Mouse (Mus musculus) MEL (cell line): ENCODE measurements around the gene Rab1a.

Source experiments
- CTCF ChIP-seq, 3 experiments: IDR thresholded peaks in 2 of 3; conservative IDR thresholded peaks in 1 of 3; 2 replicates each; pipeline ENCODE4 v1.5.1; 2011 to 2012; ENCODE audit warnings: low read length in 3 of 3, low read depth in 2 of 3, mild to moderate bottlenecking in 2 of 3, improper control_type of control experiment in 1 of 3, inconsistent platforms in 1 of 3, mixed read lengths in 1 of 3, moderate library complexity in 1 of 3; ENCODE audit not compliant: control insufficient read depth in 1 of 3, insufficient read depth in 1 of 3, poor library complexity in 1 of 3, severe bottlenecking in 1 of 3
- E2F4 ChIP-seq: IDR thresholded peaks from 2 replicates; pipeline ENCODE4 v1.6.1; 2011; ENCODE audit warnings: low read depth, low read length, improper control_type of control experiment, borderline replicate concordance
- ELF1 ChIP-seq: IDR thresholded peaks from 2 replicates; pipeline ENCODE4 v1.6.1; 2014; ENCODE audit warnings: low read depth, mild to moderate bottlenecking, inconsistent platforms, low read length, improper control_type of control experiment, moderate library complexity
- GATA1 ChIP-seq: IDR thresholded peaks from 2 replicates; pipeline ENCODE4 v1.6.1; 2011; ENCODE audit warnings: low read depth, low read length, improper control_type of control experiment
- MAX ChIP-seq: IDR thresholded peaks from 2 replicates; pipeline ENCODE4 v1.6.1; 2011; ENCODE audit warnings: low read length, improper control_type of control experiment
- POLR2A ChIP-seq, 2 experiments: IDR thresholded peaks; 2 replicates each; pipeline ENCODE4 v1.6.1; 2011 to 2012; ENCODE audit warnings: low read length in 2 of 2, mild to moderate bottlenecking in 2 of 2, control low read depth in 1 of 2, improper control_type of control experiment in 1 of 2, low read depth in 1 of 2, moderate library complexity in 1 of 2; ENCODE audit not compliant: control insufficient read depth in 1 of 2, insufficient read depth in 1 of 2, poor library complexity in 1 of 2
- RAD21 ChIP-seq: IDR thresholded peaks from 2 replicates; pipeline ENCODE4 v1.6.1; 2011; ENCODE audit warnings: mild to moderate bottlenecking, low read depth, low read length, improper control_type of control experiment
- SIN3A ChIP-seq: IDR thresholded peaks from 2 replicates; pipeline ENCODE4 v1.6.1; 2012; ENCODE audit warnings: low read length, improper control_type of control experiment, inconsistent platforms
- SMC3 ChIP-seq: IDR thresholded peaks from 2 replicates; pipeline ENCODE4 v1.6.1; 2011; ENCODE audit warnings: low read depth, low read length, improper control_type of control experiment
- TCF12 ChIP-seq: IDR thresholded peaks from 2 replicates; pipeline ENCODE4 v1.6.1; 2014; ENCODE audit warnings: low read depth, mild to moderate bottlenecking, inconsistent platforms, low read length, improper control_type of control experiment, moderate library complexity
- ZC3H11A ChIP-seq: IDR thresholded peaks from 2 replicates; pipeline ENCODE4 v1.6.1; 2012; ENCODE audit warnings: low read depth, mild to moderate bottlenecking, inconsistent platforms, low read length, improper control_type of control experiment

GRCm38 (mm10) chr11:20228666-20229065 lies 27.4 kb downstream of the Rab1a start:
- TF ChIP-seq ELF1, result no peak
- no peak for TF ChIP-seq E2F4
- no peak for TF ChIP-seq ZC3H11A
- TF ChIP-seq RAD21, result no peak
- TF ChIP-seq GATA1, result no peak
- no peak for TF ChIP-seq SIN3A
- no peak for TF ChIP-seq CTCF (IDR thresholded peaks at IDR 0.05 in 2 of 3, conservative IDR thresholded peaks at IDR 0.05 in 1 of 3; ENCODE audit: control insufficient read depth in 1 of 3, insufficient read depth in 1 of 3, low read depth in 2 of 3, low read length in 3 of 3, poor library complexity in 1 of 3, severe bottlenecking in 1 of 3)
- no peak for TF ChIP-seq MAX
- no peak for TF ChIP-seq TCF12
- no peak for TF ChIP-seq POLR2A (IDR thresholded peaks at IDR 0.05; ENCODE audit: control insufficient read depth in 1 of 2, insufficient read depth in 1 of 2, low read depth in 1 of 2, low read length in 2 of 2, poor library complexity in 1 of 2)
- TF ChIP-seq SMC3, result no peak
